Mouse (Mus musculus) limb, embryonic 10.5 days (tissue): ENCODE data around the gene Atp9a. TPM values are rescaled to one million over a fixed set of nuclear protein-coding genes. Genes with fewer than 3 reads are reported as not detected.
A peak's percentile ranks its signal among the peaks of the same experiment; 100 is the strongest.

Experiments
- DNase-seq: peaks from one replicate; pipeline ENCODE4 v3.0.0-alpha.2; 2017; ENCODE audit warnings: low spot score
- H3K27ac ChIP-seq: fragments of 300-500 bp; sonication (generic); 2 replicates; pipeline ENCODE4 v1.5.1; 2016; ENCODE audit warnings: mild to moderate bottlenecking
- H3K27me3 ChIP-seq: fragments of 300-500 bp; sonication (generic); 2 replicates; pipeline ENCODE4 v1.6.1; 2016; ENCODE audit warnings: low read depth, mild to moderate bottlenecking; ENCODE audit not compliant: poor library complexity, severe bottlenecking
- H3K36me3 ChIP-seq: fragments of 300-500 bp; sonication (generic); 2 replicates; pipeline ENCODE4 v1.6.1; 2016; ENCODE audit warnings: mild to moderate bottlenecking, moderate library complexity
- H3K4me1 ChIP-seq: fragments of 300-500 bp; sonication (generic); 2 replicates; pipeline ENCODE4 v1.6.1; 2016
- H3K4me3 ChIP-seq: fragments of 300-500 bp; sonication (generic); 2 replicates; pipeline ENCODE4 v1.5.1; 2016; ENCODE audit warnings: mild to moderate bottlenecking, moderate library complexity
- H3K9me3 ChIP-seq: fragments of 300-500 bp; sonication (generic); replicated peaks from 2 replicates; pipeline ENCODE4 v1.6.1; 2016; ENCODE audit warnings: mild to moderate bottlenecking
- WGBS: fragments of 180-500 bp; shearing (Covaris S2); methylation state at CpG from one replicate; pipeline ENCODE4 v1.1.7; 2016; 5-methylcytosine and 5-hydroxymethylcytosine counted together
- polyA plus RNA-seq: library from polyadenylated mRNA; unstranded; fragments of >200 nt; fragmentation: Nextera tagmentation; extraction: Ambion mirVana; gene quantifications from 2 replicates; pipeline ENCODE4 v1.2.1, GENCODE M21; 2016

Gene Atp9a
- polyA plus RNA-seq, 1 experiment from 2014 or later: 6.5 TPM

DNA sequence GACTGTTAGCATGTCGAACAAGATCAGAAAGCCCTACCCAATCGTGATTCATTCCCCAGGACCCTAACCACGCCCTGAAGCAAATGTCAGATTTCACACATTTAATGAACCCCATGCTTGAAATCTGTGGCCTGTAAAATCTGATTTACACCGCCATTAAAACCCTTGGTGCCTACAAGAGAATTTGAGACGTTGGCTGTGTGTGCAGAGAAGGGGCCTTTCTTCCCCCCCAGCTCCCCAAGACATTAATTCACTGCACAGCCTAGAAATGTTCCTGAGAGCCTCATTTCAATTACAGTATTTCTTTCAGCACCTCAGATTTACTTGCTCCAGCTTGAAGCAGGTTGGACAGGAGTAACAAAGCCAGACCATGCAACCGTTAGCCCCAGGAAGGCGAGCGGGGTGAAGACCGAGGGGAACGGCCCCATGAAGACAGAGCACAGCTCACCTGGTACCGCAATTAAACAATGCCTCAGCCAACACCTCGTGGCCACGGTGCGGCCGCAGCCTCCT lies 123.9 kb downstream of the Atp9a start:
- H3K4me1 ChIP-seq: peaks cover 63% of the 10 kb centered on the region
- 55% methylated on average over 15 of the region's 15 CpGs for WGBS

DNA sequence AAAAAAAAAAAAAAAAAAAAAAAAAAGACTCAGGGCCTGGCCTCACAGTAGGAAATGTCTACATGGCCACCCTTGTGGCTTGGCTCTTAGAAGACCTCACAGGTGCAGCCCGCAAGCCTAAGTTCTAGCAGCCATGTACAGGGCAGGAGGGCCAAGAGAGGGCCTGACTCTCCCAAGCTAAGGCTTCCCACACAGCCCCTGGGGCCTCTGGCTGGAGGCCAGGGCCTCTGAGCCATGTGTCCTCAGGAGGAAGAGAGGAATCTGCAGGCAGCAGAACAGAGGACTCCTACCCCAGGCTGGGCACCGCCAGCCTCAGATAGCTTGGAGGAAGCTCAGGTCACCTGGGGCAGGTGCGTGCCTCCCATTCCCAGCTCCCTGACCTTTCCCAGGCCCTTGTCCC lies 127.0 kb downstream of the Atp9a start:
- 88% methylated on average over 3 of the region's 3 CpGs for WGBS

More for the DNA sequence above, 123.9 kb downstream of the Atp9a start:
- no peak overlapping the region; the same call in 1 of the 2 replicates for H3K4me3 ChIP-seq
- peak overlapping the region; percentile 82 for H3K27ac ChIP-seq
- no peaks in the 10 kb centered on the region for H3K9me3 ChIP-seq
- H3K36me3 ChIP-seq: no peaks in the 10 kb centered on the region
- DNase-seq: peak; percentile 68
- H3K27me3 ChIP-seq: no peaks in the 10 kb centered on the region

DNA sequence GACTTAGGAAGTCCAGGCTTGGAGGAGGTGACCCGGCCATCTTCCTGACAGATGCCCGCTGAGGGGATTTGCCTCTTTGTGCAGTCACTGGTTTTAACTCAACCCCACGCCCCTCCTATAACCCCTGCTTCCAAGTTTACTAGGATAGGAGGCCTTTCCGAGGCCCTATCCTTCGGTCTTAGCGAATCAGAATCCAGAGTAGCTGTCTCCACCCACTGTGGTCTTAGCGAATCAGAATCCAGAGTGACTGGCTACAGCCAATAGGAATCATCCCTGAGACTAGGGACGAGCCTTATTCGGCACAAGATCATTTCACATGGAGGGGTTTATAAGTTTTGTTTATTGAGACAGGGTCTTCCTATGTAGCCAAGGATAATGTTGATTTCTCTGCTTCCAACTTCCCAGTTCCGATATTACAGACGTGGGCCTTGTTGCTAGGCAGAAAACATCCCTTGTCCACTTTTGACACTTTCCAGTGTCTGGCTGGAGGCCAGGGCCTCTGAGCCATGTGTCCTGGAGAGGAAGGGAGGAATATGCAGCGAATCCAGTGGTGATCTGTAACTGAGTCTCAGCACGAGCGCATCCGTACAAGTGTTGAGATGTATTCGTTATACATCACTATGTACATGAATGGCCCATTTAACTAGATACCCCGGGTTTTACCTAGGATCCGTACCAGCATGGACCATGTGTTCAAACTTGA lies 127.9 kb downstream of the Atp9a start:
- no peaks in the 10 kb centered on the region for H3K36me3 ChIP-seq
- H3K27ac ChIP-seq: peak overlapping the region; percentile 47
- WGBS: 80% methylated on average over 18 of the region's 18 CpGs
- DNase-seq: no peak
- no peaks in the 10 kb centered on the region for H3K9me3 ChIP-seq
- H3K27me3 ChIP-seq: no peaks in the 10 kb centered on the region
- peaks cover 74% of the 10 kb centered on the region for H3K4me1 ChIP-seq
- H3K4me3 ChIP-seq: no peak overlapping the region; the same call in 1 of the 2 replicates

More for the DNA sequence above, 127.0 kb downstream of the Atp9a start:
- Histone ChIP-seq H3K4me3 (no peak overlapping the region), H3K27me3 (no peaks in the 10 kb centered on the region), H3K36me3 (no peaks in the 10 kb centered on the region), H3K9me3 (no peaks in the 10 kb centered on the region), H3K4me1 (peaks cover 73% of the 10 kb centered on the region), H3K27ac (peak overlapping the region; percentile 66)
- DNase-seq: no peak

DNA sequence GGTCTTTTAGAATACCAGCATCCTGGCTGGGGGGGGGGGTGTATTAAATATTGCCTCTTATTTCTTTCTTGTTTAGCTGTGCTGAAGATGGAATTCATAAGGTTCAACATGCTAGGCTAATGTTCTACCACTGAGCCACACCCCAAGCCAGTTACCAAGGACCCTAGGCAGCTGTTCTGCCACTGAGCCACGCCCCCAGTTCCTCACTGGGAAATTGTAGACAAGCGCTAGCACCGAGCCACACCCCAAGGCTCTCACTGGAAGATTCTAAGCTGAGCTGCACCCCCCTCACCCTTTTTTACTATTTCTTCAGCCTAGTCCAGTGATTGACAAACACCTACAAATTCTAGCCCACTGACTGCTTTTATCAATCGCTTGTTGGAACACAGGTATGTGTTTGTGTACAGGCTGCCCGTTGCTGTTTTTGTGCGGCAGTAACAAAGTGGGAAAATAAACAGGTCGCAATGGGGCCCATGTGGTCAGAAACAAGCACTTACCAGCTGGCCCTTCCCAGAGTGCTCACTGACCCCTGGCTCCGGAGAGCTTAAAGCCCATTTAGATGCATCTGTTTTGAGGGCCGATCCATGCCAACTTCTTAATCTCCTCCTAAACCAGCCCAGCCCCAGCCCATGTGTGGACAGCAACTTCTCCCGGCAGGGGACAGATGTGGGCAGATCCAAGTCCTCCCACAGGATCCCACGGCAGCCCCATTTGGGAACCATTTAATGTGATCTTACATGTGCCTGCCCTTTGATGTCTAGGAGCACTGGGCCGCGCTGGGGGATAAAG lies 128.9 kb downstream of the Atp9a start:
- peaks cover 74% of the 10 kb centered on the region for H3K4me1 ChIP-seq
- DNase-seq: no peak
- H3K27ac ChIP-seq: peak overlapping the region; percentile 47
- H3K36me3 ChIP-seq: no peaks in the 10 kb centered on the region
- WGBS: 37% methylated on average over 13 of the region's 13 CpGs
- H3K27me3 ChIP-seq: no peaks in the 10 kb centered on the region; the same call in 1 of the 2 replicates
- no peaks in the 10 kb centered on the region for H3K9me3 ChIP-seq
- no peak overlapping the region; the same call in 1 of the 2 replicates for H3K4me3 ChIP-seq

DNA sequence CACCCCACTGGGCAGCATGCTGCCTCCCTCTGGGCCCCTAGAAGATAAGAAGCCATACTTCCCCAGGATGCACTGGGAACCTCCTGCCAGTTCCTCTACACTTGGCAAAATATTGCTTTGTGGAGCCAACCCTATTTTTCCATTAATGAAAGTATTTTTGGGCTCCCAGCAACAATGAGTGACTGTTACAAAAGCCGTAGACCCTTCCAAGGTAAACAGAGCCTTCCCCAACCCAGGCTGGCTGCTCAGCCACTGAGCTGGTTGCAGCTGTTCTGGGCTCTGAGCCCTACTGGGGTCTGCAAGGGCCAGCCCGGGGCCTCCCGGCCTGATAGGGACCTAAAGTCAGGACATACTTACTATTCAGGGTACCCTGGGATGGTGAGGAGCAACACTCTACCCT lies 131.3 kb downstream of the Atp9a start:
- H3K9me3 ChIP-seq: no peaks in the 10 kb centered on the region
- H3K27ac ChIP-seq: peak overlapping the region; percentile 16; the same call in 1 of the 2 replicates
- peaks cover 3% of the 10 kb centered on the region; the same call in 1 of the 2 replicates for H3K27me3 ChIP-seq
- H3K4me3 ChIP-seq: no peak overlapping the region
- no peak for DNase-seq
- H3K36me3 ChIP-seq: no peaks in the 10 kb centered on the region
- peaks cover 56% of the 10 kb centered on the region for H3K4me1 ChIP-seq
- whole genome bisulfite sequencing: 86% methylated on average over 3 of the region's 3 CpGs

DNA sequence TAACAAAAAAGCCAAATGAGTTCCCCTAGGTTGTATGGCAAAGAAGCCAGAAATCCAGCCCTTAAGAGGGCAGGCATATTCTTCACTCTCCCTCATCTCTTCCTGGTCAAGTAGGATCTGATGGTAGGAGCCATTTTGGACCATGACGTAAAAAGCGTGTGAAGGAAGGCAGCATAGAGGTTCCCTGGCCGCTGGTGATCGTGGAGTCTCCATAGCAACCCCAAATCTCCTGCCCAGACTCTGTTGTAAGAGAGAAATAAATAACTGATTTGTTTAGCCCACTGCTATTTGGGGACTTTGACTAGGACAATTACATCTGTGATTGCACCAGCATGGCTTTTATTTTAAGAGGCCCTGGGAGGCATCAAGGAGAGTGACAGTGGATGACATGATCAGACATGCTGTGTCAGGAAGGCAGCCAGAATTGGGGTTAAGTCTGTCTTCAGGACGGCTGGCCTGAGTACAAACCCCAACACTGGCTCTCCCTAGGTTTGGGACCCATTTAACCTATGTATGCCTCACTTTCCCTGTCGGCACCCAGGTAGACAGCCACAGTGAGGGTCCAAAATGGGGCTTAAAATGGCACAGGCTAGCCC lies 132.5 kb downstream of the Atp9a start:
- Histone ChIP-seq H3K36me3 (no peaks in the 10 kb centered on the region), H3K27ac (peak overlapping the region; percentile 7; the same call in 1 of the 2 replicates), H3K4me3 (no peak overlapping the region), H3K4me1 (peaks cover 54% of the 10 kb centered on the region), H3K9me3 (no peaks in the 10 kb centered on the region), H3K27me3 (peaks cover 3% of the 10 kb centered on the region; the same call in 1 of the 2 replicates)
- no peak for DNase-seq
- 63% methylated on average over 6 of the region's 6 CpGs for WGBS

DNA sequence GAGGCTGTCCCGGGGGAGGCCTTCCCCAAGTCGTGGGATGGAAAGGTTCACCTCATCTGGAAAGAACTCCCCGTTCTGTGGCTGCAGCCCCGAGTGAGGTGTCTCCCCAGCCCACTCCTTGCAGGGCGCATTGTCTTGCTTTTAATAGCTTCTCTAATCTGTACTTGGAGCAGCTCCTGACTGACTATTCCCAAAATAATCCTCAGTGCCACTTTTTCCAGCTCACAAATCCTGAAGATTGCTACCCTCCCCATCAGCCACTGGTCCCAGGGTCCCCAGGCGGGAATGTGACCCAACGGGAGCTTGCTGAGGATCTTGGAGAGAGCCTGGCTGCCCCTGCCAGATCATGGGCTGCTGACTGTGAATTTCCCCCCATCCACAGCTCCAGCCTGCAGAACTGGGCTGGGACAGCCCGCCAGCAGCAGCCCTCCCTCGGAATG lies 134.1 kb downstream of the Atp9a start:
- Histone ChIP-seq H3K9me3 (no peaks in the 10 kb centered on the region), H3K4me3 (no peak overlapping the region), H3K27ac (peak overlapping the region; percentile 54; the same call in 1 of the 2 replicates), H3K36me3 (no peaks in the 10 kb centered on the region), H3K4me1 (peaks cover 50% of the 10 kb centered on the region), H3K27me3 (peaks cover 13% of the 10 kb centered on the region)
- 71% methylated on average over 9 of the region's 9 CpGs for WGBS
- no peak for DNase-seq

DNA sequence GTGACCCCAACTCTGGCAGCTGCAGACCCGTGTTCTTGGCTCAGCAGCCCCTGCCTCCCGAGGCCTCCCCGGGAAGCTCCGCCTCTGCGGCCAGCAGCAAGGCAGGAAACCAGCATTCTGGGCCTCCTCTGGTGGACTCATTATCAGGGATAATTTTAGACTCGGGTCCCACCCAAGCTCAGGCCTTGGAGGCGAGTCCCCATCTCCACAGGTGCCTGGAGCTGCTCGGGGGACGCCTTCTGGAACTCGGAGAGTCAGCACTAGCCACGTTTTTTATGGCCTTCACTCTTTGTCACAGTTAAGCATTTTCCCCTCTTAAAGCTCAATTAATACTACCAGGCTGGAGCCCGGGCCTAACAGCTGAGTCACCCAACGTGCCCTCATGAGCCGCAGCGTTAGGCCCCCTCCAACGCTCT lies 137.5 kb downstream of the Atp9a start:
- peaks cover 65% of the 10 kb centered on the region for H3K4me1 ChIP-seq

DNA sequence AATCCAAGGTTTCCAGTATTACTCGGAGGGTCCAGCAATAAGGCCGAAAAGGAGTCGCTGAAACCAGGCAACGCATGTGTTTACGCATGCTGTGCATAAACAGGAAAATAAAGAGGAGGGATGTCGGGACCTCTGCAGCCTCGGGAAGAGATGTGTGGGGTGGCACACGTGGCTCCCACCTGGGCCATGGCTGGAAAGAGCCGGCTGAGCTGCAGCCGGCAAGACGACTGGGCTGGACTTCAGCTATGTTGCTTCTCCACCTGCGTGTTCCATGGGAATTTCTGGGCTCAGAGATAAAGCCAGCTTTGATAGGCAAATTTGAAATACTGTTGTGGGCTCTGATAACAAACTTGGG lies 139.8 kb downstream of the Atp9a start:
- peak; percentile 55 for DNase-seq
- 30% methylated on average over 12 of the region's 12 CpGs for WGBS

More for the DNA sequence above, 137.5 kb downstream of the Atp9a start:
- DNase-seq: peak; percentile 53
- H3K27me3 ChIP-seq: peaks cover 48% of the 10 kb centered on the region
- H3K36me3 ChIP-seq: no peaks in the 10 kb centered on the region
- H3K4me3 ChIP-seq: no peak overlapping the region
- WGBS: 29% methylated on average over 16 of the region's 16 CpGs
- H3K9me3 ChIP-seq: no peaks in the 10 kb centered on the region
- peak overlapping the region; percentile 72 for H3K27ac ChIP-seq

DNA sequence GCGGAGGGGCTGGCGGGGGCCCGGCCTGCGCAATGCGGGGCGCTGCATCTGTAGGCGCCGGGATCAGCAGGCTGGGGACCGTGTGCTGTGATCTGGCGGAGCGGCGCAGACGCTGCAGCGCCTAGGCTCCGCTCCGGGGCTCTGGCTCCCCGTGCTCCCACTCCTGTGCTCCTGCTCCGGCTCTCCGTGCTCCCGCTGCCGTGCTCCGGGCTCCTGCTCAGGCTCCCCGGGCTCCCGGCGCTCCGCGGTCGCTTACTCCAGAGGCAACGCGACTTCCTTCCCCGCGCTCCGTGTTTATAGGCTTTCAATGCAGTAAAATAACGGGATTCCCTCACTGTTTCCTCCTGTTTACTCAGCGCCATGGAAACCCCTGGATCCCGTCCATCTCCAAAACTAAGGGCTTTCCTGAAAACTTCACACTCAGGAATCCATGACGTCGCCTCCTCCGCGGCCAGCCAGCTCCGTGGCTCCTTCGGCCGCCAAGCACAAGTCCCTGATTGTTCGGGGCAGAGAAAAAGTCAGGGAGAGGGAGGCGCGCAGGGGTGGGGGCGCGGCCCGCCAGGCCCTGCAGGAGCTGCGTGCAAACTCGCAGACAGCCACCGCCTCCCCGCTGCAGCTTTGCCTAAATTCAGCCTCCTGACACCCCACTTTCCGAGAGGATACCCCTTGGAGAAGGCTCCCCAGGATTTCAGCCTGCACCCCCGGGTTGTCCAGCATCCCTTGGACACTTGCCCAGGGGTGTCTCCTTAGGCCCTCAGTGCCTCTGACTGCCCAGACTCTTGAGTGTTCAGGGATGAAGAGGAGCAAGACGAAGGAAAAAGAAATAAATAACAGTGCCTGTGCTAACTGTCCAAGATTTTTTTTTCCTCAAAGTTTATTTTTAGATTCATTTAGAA lies 140.5 kb downstream of the Atp9a start, which contains the start of gene Nfatc2:
Gene Nfatc2, minus strand, starts transcription at position 167 of the 896 bp plus-strand sequence.
- Histone ChIP-seq H3K9me3 (no peaks in the 10 kb centered on the region), H3K4me3 (peak within 1 kb of the TSS; percentile 65), H3K27ac (peak within 1 kb of the TSS; percentile 88), H3K27me3 (peaks cover 73% of the 10 kb centered on the region), H3K4me1 (peaks cover 57% of the 10 kb centered on the region), H3K36me3 (no peaks in the 10 kb centered on the region)
- WGBS: 1% methylated on average over 56 of the region's 56 CpGs
- peak; percentile 82 for DNase-seq

More for the DNA sequence above, 139.8 kb downstream of the Atp9a start:
- Histone ChIP-seq H3K27ac (peak overlapping the region; percentile 88), H3K27me3 (peaks cover 71% of the 10 kb centered on the region), H3K9me3 (no peaks in the 10 kb centered on the region), H3K4me3 (peak overlapping the region; percentile 65), H3K36me3 (no peaks in the 10 kb centered on the region), H3K4me1 (peaks cover 56% of the 10 kb centered on the region)

DNA sequence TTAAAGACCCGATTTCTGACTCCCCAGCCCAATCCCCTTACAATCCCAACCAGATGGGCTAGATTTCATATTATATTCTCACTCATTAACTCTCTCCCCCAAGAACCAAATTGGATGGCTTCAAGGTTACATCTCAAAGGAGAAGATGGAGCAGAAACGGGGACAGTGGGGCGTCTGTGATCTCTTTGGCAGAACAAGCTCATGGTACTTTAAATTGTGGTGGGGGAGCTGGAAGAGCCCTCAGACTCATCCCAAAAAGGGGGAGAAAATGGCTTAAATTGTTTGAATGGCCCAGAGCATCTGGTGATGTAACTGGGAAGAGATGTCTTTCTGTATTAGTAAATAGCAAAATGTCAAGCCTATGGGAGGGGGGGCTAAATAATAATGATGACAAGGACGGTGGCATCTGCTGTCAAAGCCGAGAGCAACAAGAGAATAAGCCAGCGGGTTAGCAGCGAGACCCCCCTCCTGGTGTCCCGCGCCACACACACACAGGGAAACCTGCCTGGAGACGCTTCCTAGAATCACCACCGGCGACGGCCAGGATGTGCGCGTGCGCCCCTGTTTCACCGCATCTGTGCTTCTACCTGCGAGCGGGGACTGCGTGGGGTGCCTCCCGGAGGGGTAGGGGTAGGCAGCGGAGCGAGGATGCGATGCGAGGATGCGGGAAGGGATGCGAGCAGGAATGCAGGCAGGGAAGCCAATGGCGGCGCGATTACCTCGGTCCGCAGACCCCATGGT lies 141.3 kb downstream of the Atp9a start:
- Histone ChIP-seq H3K27me3 (peaks cover 77% of the 10 kb centered on the region), H3K4me1 (peaks cover 65% of the 10 kb centered on the region), H3K36me3 (no peaks in the 10 kb centered on the region), H3K9me3 (no peaks in the 10 kb centered on the region), H3K27ac (peak overlapping the region; percentile 88), H3K4me3 (peak overlapping the region; percentile 65)
- peak; percentile 69 for DNase-seq
- 2% methylated on average over 32 of the region's 32 CpGs for WGBS
